ENCODE assay signal across 8 mouse cellular contexts in the genomic region with DNA sequence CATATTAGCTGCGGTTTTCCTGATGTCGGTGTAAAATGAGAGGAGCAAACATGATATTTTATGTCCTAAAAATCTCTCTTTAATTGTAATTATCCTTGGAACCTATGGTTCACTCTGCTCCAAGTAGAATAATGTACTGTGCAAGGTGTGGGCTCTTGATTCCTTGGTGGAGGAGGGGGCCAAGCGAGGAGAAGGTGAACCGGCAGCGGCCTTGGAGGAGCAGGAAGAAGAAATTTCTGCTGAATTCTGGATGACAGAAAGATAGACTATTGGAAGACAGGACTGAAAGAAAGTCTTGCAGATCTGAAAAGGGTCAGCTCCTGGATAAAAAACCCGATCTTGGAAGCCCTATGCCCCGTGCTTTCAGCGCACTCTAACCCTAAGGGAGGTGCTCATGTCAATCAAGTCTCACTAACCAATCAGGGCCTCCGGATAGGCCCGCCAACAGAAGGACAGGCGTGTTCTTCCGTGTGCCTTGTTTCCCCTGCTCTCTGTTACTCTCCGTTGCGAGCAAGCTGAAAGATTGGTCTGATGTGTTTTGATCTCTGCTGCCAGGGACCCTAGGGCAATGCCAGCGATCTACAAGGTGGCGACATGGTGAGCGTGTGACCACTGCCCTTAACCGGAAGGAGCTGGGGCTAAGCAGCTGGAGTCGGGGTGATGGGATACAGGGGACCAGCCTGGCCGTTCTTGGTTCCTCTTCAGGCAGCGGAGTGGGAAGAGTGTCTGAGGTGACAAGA. TPM values are rescaled to one million over a fixed set of nuclear protein-coding genes. Genes with fewer than 3 reads are reported as not detected.
DNase-seq lines count a peak whose midpoint lies in the region; ATAC-seq lines count a peak whose summit lies in the region.
"Not testable (repeated sequence)": the region's sequence is repeated elsewhere in the genome, so short reads cannot be mapped to it uniquely, and the experiment has no call there.

A gene (plus strand): TSS at position 455 of the 740 bp plus-strand sequence.

- peak; percentile 99 for ATAC-seq in common myeloid progenitor, adult 5-6 weeks (replicated peaks; ENCODE audit: low read depth, poor library complexity, severe bottlenecking)
- peak; percentile 93 for ATAC-seq in hindbrain, embryonic 16.5 days

- DNase-seq in WW6 (ENCODE audit: low read depth, low spot score) = peak; percentile 20
- peak; percentile 32 for DNase-seq in gastrocnemius, adult 18-20 months (ENCODE audit: low spot score)
- peak; percentile 38 to 42 for DNase-seq in layer of hippocampus, postnatal 36 days
- DNase-seq in lung, postnatal 14 days = peak; percentile 30
- peak; percentile 48 for DNase-seq in ovary, postnatal 36 days (ENCODE audit: low spot score)
- peak; percentile 55 for DNase-seq in thymus, postnatal 25 days

- H3K27ac ChIP-seq in hindbrain, embryonic 16.5 days (ENCODE audit: low read depth, low read length) = not testable (repeated sequence)

- WGBS in hindbrain, embryonic 16.5 days = 4% methylated on average over 19 of the region's 21 CpGs

- not testable (repeated sequence) for H3K9me3 ChIP-seq in hindbrain, embryonic 16.5 days (ENCODE audit: control insufficient read depth, low read length)

- H3K9ac ChIP-seq in hindbrain, embryonic 16.5 days (ENCODE audit: low read depth, low read length) = peak within 1 kb of the TSS; percentile 71

- H3K4me1 ChIP-seq in hindbrain, embryonic 16.5 days (ENCODE audit: control insufficient read depth, insufficient read depth, low read depth, low read length) = not testable (repeated sequence)

- H3K4me3 ChIP-seq in hindbrain, embryonic 16.5 days (ENCODE audit: low read length) = peak within 1 kb of the TSS; percentile 59

- peak within 1 kb of the TSS; percentile 55 for H3K4me2 ChIP-seq in hindbrain, embryonic 16.5 days (ENCODE audit: low read length)

- H3K27me3 ChIP-seq in hindbrain, embryonic 16.5 days (replicated peaks; ENCODE audit: control insufficient read depth, insufficient read depth, low read length) = not testable (repeated sequence)

- H3K36me3 ChIP-seq in hindbrain, embryonic 16.5 days (ENCODE audit: control insufficient read depth, insufficient read depth, low read length) = not testable (repeated sequence)

RNA-seq across cellular contexts. Expression of the gene that starts here (rescaled TPM):
- total RNA-seq in common myeloid progenitor, adult 5-6 weeks (2017) = 12.7 and 15.3 TPM in 2 replicates
- 1 to 10 TPM in 1 of 2 experiments, under 1 TPM in 1; 0.87 to 1.4 TPM for total RNA-seq in gastrocnemius, adult 18-20 months (2021)
- polyA plus RNA-seq in hindbrain, embryonic 16.5 days (2015; fragmentation: Nextera tagmentation; extraction: Ambion mirVana) = 3.3 and 4.1 TPM in 2 replicates
- 1 to 10 TPM; 3.4 to 5.6 TPM for total RNA-seq in layer of hippocampus, postnatal 36 days (2021)
